Mouse (Mus musculus) liver, adult 2 months (tissue): ENCODE measurements around the gene Sik1.

Experiments
- CTCF ChIP-seq: fragments of 200-500 bp; IDR thresholded peaks from 2 replicates; pipeline ENCODE4 v1.5.1; 2011; ENCODE audit warnings: low read depth, low read length, control low read depth
- POLR2A ChIP-seq: fragments of 200-500 bp; IDR thresholded peaks from 2 replicates; pipeline ENCODE4 v1.6.1; 2011; ENCODE audit warnings: low read length, control low read depth; ENCODE audit not compliant: insufficient read depth; ENCODE audit errors: extremely low read depth

DNA sequence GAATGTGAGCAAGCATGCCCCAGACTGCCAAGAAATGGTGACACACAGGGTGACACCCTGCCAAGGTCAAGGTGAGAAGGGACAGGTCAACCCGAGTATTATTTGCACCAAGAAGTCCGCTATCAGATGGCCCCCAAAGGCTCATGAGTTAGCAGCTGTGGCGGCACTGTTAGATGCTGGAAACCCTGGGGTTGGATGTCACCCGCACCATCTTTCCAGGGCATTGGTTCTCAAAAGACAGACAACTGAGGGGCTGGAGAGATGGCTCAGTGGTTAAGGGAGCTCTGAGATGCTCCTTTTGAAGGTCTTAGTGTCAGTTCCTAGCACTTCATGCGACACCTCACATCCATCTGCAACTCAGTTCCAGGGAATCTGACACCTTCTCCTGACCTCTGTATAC is 6.1 kb upstream of the Sik1 start:
- TF ChIP-seq CTCF (no peak), POLR2A (no peak)
